Mouse (Mus musculus): ENCODE data around the gene Serinc1. TPM values are rescaled to one million over a fixed set of nuclear protein-coding genes. Genes with fewer than 3 reads are reported as not detected.
"Not testable (repeated sequence)": the region's sequence is repeated elsewhere in the genome, so short reads cannot be mapped to it uniquely, and the experiment has no call there.

Gene Serinc1
- 1,000 to 10,000 TPM in 1 of 2 experiments, 100 to 1,000 TPM in 1; 977 to 1,064 TPM for total RNA-seq (2021)

GRCm38 (mm10) chr10:57532218-57533101 lies at the start of gene Serinc1:
TSS of gene Serinc1 (minus strand) at chr10:57532530.
- intact Hi-C loops (cut with DNase I): loop anchor here (1.0 to 5.0 kb wide), 2 partner anchors 46 to 100 kb away; partner anchors contain the start of genes Hsf2 and Pkib
- DNase-seq (ENCODE audit: low spot score in 2 of 2): peak; percentile 96 to 97

DNA sequence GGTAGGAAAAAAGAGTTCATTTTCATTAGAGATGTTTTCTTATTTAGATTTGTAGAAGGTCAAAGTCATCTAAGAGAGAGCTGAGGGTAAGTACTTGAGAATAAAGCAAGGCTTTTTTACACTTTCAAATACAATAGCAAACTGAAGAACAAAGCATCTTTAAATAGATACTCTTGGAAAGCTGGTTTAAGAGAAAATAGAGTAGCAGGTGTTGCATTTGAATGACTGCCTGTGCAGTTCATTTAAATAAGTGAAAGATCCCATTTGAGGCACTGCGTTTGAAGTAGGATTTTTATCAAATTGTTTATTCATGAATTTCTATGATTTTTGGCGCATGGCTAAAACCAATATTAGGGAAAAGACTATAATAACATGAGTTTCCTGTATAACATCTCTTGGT lies 44.4 kb upstream of the Serinc1 start:
- no peak for DNase-seq (ENCODE audit: low spot score in 2 of 2)
- intact Hi-C loops (cut with DNase I): no loop called here

- intact Hi-C loops (cut with DNase I): no loop called here
- no peak for DNase-seq (ENCODE audit: low spot score in 2 of 2)
These were observed 39.8 kb upstream of the Serinc1 start for GRCm38 (mm10) chr10:57572130-57572529.

- intact Hi-C loops (cut with DNase I): no loop called here
- DNase-seq (ENCODE audit: low spot score in 2 of 2): peak; percentile 43 to 48
These were observed 38.9 kb upstream of the Serinc1 start for GRCm38 (mm10) chr10:57571211-57571730.

- intact Hi-C loops (cut with DNase I): no loop called here
- peak in 1 of 2 experiments; percentile 25 for DNase-seq (ENCODE audit: low spot score in 2 of 2)
These were observed 36.9 kb upstream of the Serinc1 start for GRCm38 (mm10) chr10:57569023-57569931.

DNA sequence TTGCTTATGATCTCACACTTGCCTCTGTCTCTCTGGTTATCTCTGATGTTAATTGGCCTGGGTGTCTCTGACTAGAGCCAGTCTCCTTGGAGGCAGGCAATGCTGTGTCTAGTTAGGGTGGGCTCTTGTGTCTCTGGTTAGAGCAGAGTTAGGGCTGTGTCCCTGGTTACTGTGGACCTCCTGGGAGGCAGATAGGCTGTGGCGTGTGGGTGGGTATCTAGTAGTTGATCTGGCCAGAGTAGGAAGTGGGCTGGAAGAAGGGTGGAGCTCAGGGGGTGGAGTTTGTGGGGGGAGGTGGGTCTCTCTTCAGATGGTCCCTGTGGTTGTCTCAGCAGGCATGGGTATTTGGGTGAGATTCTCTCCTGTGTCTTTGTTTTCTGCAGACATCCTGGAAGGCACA lies 33.9 kb upstream of the Serinc1 start:
- intact Hi-C loops (cut with DNase I): no loop called here
- DNase-seq (ENCODE audit: low spot score in 2 of 2): no peak

DNA sequence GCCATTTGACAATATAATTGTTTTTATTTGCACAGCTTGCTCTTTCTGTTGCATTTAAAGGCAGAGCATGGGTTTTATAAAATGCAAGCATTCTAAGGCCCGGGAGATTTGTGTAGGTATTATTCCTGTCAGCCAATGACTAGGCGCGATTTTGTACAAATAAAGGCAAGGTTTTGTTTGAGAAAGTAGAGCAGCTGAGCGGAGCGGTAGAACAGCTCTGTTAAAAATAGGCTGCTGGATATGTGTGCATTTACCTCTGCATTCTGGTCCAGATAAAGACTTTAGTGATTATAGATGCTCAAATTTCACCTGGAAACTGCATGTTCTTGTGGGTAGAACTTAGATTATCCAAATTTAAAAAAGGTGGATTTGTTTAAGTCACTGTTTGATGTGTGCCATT lies 25.3 kb upstream of the Serinc1 start:
- intact Hi-C loops (cut with DNase I): no loop called here
- no peak for DNase-seq (ENCODE audit: low spot score in 2 of 2)

- intact Hi-C loops (cut with DNase I): no loop called here
- no peak for DNase-seq (ENCODE audit: low spot score in 2 of 2)
These were observed 21.4 kb upstream of the Serinc1 start for GRCm38 (mm10) chr10:57553719-57554118.

DNA sequence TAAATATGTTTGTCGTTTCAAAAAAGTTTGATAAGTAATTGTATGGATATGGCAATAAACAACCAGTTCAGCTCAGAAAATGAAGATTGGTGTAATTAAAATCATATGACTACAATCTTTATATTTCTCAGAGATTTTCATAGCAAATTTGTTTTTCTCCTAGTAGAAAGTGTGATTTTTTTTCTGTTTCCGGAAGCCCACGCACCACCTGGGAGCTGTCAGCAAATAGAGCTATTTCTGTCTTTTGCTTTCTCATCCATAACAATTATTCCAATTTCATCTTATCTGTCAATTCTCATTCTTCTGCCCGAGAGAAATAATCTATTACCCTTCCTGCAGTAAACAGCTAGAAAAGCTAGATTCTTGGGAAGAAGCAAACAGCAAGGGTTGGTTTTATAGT lies 17.3 kb upstream of the Serinc1 start:
- DNase-seq (ENCODE audit: low spot score in 2 of 2): peak; percentile 36 to 43

DNA sequence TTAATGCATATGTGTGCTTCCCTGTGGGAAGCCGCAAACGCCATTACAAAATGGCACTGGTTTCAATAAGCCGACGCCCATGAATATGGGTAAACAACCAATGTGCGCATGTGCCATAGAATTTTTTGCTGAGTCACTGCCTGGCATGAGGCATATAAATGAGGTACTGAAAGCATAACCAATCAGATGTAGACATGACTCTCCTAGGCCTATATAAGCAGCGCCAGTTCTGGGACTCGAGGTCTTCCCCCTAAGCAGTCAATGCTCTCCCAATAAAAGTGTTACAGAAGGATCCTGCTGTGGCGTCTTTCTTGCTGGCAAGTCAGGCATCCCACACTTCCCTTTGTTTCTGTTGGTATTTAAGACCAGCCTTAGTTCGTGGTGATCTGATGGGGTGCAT lies 11.6 kb upstream of the Serinc1 start:
- DNase-seq (ENCODE audit: low spot score in 2 of 2); intact Hi-C loops (cut with DNase I): not testable (repeated sequence)

More for the DNA sequence above, 17.3 kb upstream of the Serinc1 start:
- intact Hi-C loops (cut with DNase I): no loop called here

GRCm38 (mm10) chr10:57531616-57532217 lies 613 bp downstream of the Serinc1 start:
- intact Hi-C loops (cut with DNase I): loop anchor here (1.0 to 5.0 kb wide), 2 partner anchors 45 to 101 kb away; partner anchors contain the start of genes Hsf2 and Pkib
- no peak for DNase-seq (ENCODE audit: low spot score in 2 of 2)

DNA sequence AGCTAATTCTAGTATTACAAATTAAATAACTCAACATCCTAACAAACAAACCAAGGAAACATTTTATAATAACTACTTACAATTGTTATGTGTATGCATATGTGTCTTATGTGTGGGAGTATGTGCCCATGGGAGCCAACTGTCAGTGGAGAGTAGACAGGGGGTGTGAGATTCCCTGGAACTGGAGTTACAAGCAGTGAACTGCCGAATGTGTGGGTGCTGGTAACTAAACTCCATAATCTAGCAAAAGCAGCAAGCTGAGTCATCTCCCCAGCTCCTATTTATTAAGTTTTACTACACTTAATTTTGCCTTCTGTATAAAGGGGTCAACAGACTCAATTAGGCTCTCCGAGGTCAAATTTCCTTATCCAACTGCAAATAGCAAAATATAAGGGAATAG lies 1.3 kb downstream of the Serinc1 start:
- intact Hi-C loops (cut with DNase I): loop anchor here (5.0 kb wide), 1 partner anchor 101 kb away; the partner anchor contains the start of gene Pkib
- DNase-seq (ENCODE audit: low spot score in 2 of 2): peak in 1 of 2 experiments; percentile 71

GRCm38 (mm10) chr10:57526469-57526868 lies 5.9 kb downstream of the Serinc1 start:
- intact Hi-C loops (cut with DNase I): loop anchor here (10.0 kb wide), 1 partner anchor 738 kb away; no protein-coding TSS in a partner anchor
- DNase-seq (ENCODE audit: low spot score in 2 of 2): no peak

GRCm38 (mm10) chr10:57515278-57515677 lies 17.1 kb downstream of the Serinc1 start:
- DNase-seq (ENCODE audit: low spot score in 2 of 2): no peak

DNA sequence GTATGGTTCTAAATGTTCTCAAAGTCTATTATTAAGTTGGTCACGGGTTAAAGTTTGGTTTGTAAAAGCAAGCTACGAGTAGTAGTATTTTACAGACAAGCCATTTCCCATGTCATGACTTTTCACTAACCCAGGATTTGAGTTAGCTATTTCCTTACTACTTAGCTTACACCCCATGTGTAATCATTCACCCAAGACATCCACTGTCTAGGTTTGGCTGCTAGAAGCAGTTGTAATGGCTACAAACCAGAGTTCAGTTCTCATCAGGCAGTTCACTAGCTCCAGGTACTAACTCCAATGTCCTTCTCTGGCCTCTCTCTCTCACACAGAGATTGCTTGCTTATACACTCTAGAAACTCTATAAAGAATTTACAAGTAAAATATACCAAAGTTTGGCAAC lies 17.7 kb downstream of the Serinc1 start:
- intact Hi-C loops (cut with DNase I): loop anchor here (10.0 kb wide), 1 partner anchor 970 kb away; no protein-coding TSS in a partner anchor
- no peak for DNase-seq (ENCODE audit: low spot score in 2 of 2)

More at GRCm38 (mm10) chr10:57515278-57515677, 17.1 kb downstream of the Serinc1 start:
- intact Hi-C loops (cut with DNase I): loop anchor here (10.0 kb wide), 1 partner anchor 970 kb away; no protein-coding TSS in a partner anchor

- DNase-seq (ENCODE audit: low spot score in 2 of 2): no peak
- intact Hi-C loops (cut with DNase I): loop anchor here (10.0 kb wide), 1 partner anchor 785 kb away; no protein-coding TSS in a partner anchor
These were observed 32.7 kb downstream of the Serinc1 start for GRCm38 (mm10) chr10:57499414-57500156.

DNA sequence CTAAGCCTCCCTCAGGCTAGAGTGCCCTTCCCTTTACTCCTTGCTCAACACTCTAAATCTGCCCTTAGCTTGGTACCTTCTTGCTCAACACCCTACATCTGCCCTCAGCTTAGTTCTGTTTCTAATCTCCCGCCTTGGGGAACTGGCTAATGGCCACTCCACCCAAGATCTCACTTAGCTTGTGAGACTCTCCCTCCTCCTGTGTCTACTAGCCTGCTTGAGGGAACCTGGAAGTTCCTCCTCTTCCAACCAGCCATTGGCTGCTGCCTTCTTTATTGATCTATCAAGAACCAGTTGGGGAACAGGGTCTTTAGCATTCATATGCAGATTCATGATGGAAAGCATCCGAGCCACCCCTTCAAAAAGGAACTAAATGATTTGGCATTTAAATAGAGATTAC lies 40.3 kb downstream of the Serinc1 start:
- DNase-seq (ENCODE audit: low spot score in 2 of 2): no peak
- intact Hi-C loops (cut with DNase I): no loop called here

DNA sequence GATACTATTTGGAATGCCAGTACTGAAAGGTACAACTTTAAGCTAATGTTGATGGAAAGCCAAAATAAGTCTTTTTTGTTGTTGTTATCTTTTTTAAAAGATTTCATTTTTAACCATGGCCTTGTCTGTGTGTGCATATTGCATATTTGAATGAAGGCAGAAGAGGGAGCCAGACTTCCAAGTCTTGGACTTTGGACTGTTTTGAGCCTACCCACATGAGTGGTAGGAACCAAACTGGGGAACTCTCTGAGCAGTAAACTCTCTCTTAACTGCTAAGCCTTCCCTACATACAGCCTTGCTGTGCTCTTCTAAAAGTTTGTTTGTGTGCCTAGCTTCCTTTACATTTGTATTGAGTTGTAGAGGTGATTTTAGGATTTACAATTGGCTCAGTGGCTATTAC lies 43.7 kb downstream of the Serinc1 start:
- intact Hi-C loops (cut with DNase I): no loop called here

More for the DNA sequence above, 43.7 kb downstream of the Serinc1 start:
- no peak for DNase-seq (ENCODE audit: low spot score in 2 of 2)
